ENCODE assay signal across 20 mouse cellular contexts in genomic region chr11:76879816-76880215, GRCm38 (mm10). TPM values are rescaled to one million over a fixed set of nuclear protein-coding genes. Genes with fewer than 3 reads are reported as not detected.
DNase-seq lines count a peak whose midpoint lies in the region; ATAC-seq and TF ChIP-seq lines count a peak whose summit lies in the region.
"Had no signal": no experiment of that assay in that cellular context is flagged by ENCODE, and none has a peak within 500 bp of the region (broad histone marks: within the 10 kb centered on the region; RNA-seq: fewer than 3 reads in every experiment).

No protein-coding gene starts in this region.

- DNase-seq in lung, postnatal 0 days (ENCODE audit: low spot score), result peak; percentile 71
- no peak for DNase-seq in lung, adult 2 months
- DNase-seq in adipocyte (ENCODE audit: low spot score), result peak; percentile 22
- peak; percentile 61 for DNase-seq in thymus, postnatal 4 days
- no peak for DNase-seq in hindbrain, postnatal 0 days (ENCODE audit: low spot score)
- DNase-seq: adrenal gland, postnatal 36 days; B cell, adult 2 months; cerebellum, postnatal 25 days; liver, embryonic 13.5 days had no signal

- peak; percentile 25; the same call in 1 of the 2 replicates for ATAC-seq in lung, postnatal 0 days
- ATAC-seq in neutrophil, adult 5-6 weeks (ENCODE audit: extremely low read depth, insufficient number of reproducible peaks, low FRiP score, poor library complexity, severe bottlenecking), result peak; percentile 27; the same call in 1 of the 2 replicates
- ATAC-seq in hindbrain, postnatal 0 days, result no peak
- ATAC-seq in megakaryocyte-erythroid progenitor cell, adult 5-6 weeks (replicated peaks; ENCODE audit: low FRiP score, low TSS enrichment, poor library complexity, severe bottlenecking), result no peak

- no peaks in the 10 kb centered on the region for H3K27me3 ChIP-seq in lung, postnatal 0 days (replicated peaks; ENCODE audit: insufficient read depth, low read length)
- no peaks in the 10 kb centered on the region for H3K27me3 ChIP-seq in hindbrain, postnatal 0 days (ENCODE audit: insufficient read depth, low read length)
- H3K27me3 ChIP-seq: heart, embryonic 13.5 days; kidney, embryonic 15.5 days; liver, embryonic 13.5 days had no signal

- H3K9ac ChIP-seq in lung, postnatal 0 days (replicated peaks; ENCODE audit: low read depth), result no peak overlapping the region
- no peak overlapping the region for H3K9ac ChIP-seq in hindbrain, postnatal 0 days (replicated peaks; ENCODE audit: low read length)
- H3K9ac ChIP-seq: heart, embryonic 13.5 days; kidney, embryonic 15.5 days; liver, embryonic 13.5 days had no signal

- TF ChIP-seq CTCF in lung, postnatal 0 days (IDR thresholded peaks at IDR 0.05), result no peak
- no peak for TF ChIP-seq CTCF in lung, adult 2 months (IDR thresholded peaks at IDR 0.05; ENCODE audit: insufficient read depth, low read length)
- no peak for TF ChIP-seq CTCF in hindbrain, postnatal 0 days (IDR thresholded peaks at IDR 0.05; ENCODE audit: low read depth)

- no peaks in the 10 kb centered on the region for H3K36me3 ChIP-seq in lung, postnatal 0 days (ENCODE audit: insufficient read depth, low read length)
- no peaks in the 10 kb centered on the region for H3K36me3 ChIP-seq in hindbrain, postnatal 0 days (ENCODE audit: insufficient read depth, low read length)
- H3K36me3 ChIP-seq: embryonic facial prominence, embryonic 10.5 days; heart, embryonic 13.5 days; kidney, embryonic 15.5 days; limb, embryonic 10.5 days; liver, embryonic 13.5 days had no signal

- no peaks in the 10 kb centered on the region for H3K4me1 ChIP-seq in lung, postnatal 0 days (ENCODE audit: insufficient read depth, low read depth, low read length)
- peaks cover 6% of the 10 kb centered on the region for H3K4me1 ChIP-seq in lung, adult 2 months (ENCODE audit: control insufficient read depth, insufficient read depth, low read length)
- no peaks in the 10 kb centered on the region for H3K4me1 ChIP-seq in hindbrain, postnatal 0 days (ENCODE audit: insufficient read depth, low read length)
- H3K4me1 ChIP-seq: heart, embryonic 13.5 days; limb, embryonic 10.5 days; liver, embryonic 13.5 days had no signal

- H3K4me2 ChIP-seq in lung, postnatal 0 days (replicated peaks; ENCODE audit: low read depth, low read length), result no peak overlapping the region
- H3K4me2 ChIP-seq in hindbrain, postnatal 0 days (ENCODE audit: low read depth, low read length), result no peak overlapping the region
- H3K4me2 ChIP-seq: heart, embryonic 13.5 days; kidney, embryonic 15.5 days; liver, embryonic 13.5 days had no signal

- H3K4me3 ChIP-seq in lung, postnatal 0 days (ENCODE audit: low read depth, low read length), result no peak overlapping the region
- no peak overlapping the region for H3K4me3 ChIP-seq in lung, adult 2 months (replicated peaks; ENCODE audit: extremely low read depth, low read depth, low read length)
- no peak overlapping the region for H3K4me3 ChIP-seq in hindbrain, postnatal 0 days (ENCODE audit: low read length)
- H3K4me3 ChIP-seq: embryonic facial prominence, embryonic 10.5 days; erythroblast, embryonic 14.5 days; heart, embryonic 13.5 days; kidney, embryonic 15.5 days; limb, embryonic 10.5 days; liver, embryonic 13.5 days had no signal

- no peak overlapping the region for H3K27ac ChIP-seq in lung, postnatal 0 days (ENCODE audit: low read length)
- no peak overlapping the region for H3K27ac ChIP-seq in hindbrain, postnatal 0 days
- H3K27ac ChIP-seq: embryonic facial prominence, embryonic 10.5 days; heart, embryonic 13.5 days; kidney, embryonic 15.5 days; limb, embryonic 10.5 days; liver, embryonic 13.5 days had no signal

- no peaks in the 10 kb centered on the region for H3K9me3 ChIP-seq in lung, postnatal 0 days (ENCODE audit: low read length)
- no peaks in the 10 kb centered on the region for H3K9me3 ChIP-seq in hindbrain, postnatal 0 days (ENCODE audit: low read length)
- H3K9me3 ChIP-seq: embryonic facial prominence, embryonic 10.5 days; heart, embryonic 13.5 days; kidney, embryonic 15.5 days; limb, embryonic 10.5 days; liver, embryonic 13.5 days had no signal

- 73% methylated on average over 5 of the region's 5 CpGs for WGBS in lung, postnatal 0 days
- 73% methylated on average over 5 of the region's 5 CpGs for WGBS in lung, adult 2 months
- WGBS in hindbrain, postnatal 0 days, result 81% methylated on average over 5 of the region's 5 CpGs

- TF ChIP-seq EP300 in lung, postnatal 0 days (IDR thresholded peaks at IDR 0.05), result 0 out of 2 replicates have a peak, but pooled peaks have one; percentile 12

- no peak for TF ChIP-seq POLR2A in lung, adult 2 months (IDR thresholded peaks at IDR 0.05; ENCODE audit: borderline replicate concordance, extremely low read depth, low read depth, low read length)

RNA-seq across cellular contexts. Expression of gene Tmigd1, which starts 22.1 kb away (rescaled TPM):
- 0.29 and 0.44 TPM in 2 replicates for polyA plus RNA-seq in lung, postnatal 0 days (2015; fragmentation: Nextera tagmentation; extraction: Ambion mirVana)
- polyA plus RNA-seq in lung, adult 2 months (2012; rRNA removed), result 0.10 and 0.39 TPM in 2 replicates
- total RNA-seq in neutrophil, adult 5-6 weeks (2017), result not detected in 2 replicates
- total RNA-seq in hindbrain, postnatal 0 days (2014; rRNA removed), result 0.26 TPM in 1 of 2 replicates, not detected in the other
- polyA plus RNA-seq in hindbrain, postnatal 0 days (2015; fragmentation: Nextera tagmentation; extraction: Ambion mirVana), result not detected in 2 replicates
- total RNA-seq in megakaryocyte-erythroid progenitor cell, adult 5-6 weeks (2014; fragmentation: Nextera tagmentation), result not detected in 2 replicates
- not detected in 2 replicates for total RNA-seq in megakaryocyte-erythroid progenitor cell, adult 5-6 weeks (2017)
- total RNA-seq: hematopoietic stem cell, adult 5-6 weeks; left cerebral cortex, adult 18-20 months; MEL had no signal
- polyA plus RNA-seq: embryonic facial prominence, embryonic 10.5 days; erythroblast, embryonic 14.5 days; liver, embryonic 13.5 days; neural tube, embryonic 14.5 days had no signal

RNA-seq across cellular contexts. Expression of gene Cpd, which starts 33.0 kb away (rescaled TPM):
- 15.7 and 16.7 TPM in 2 replicates for polyA plus RNA-seq in lung, postnatal 0 days (2015; fragmentation: Nextera tagmentation; extraction: Ambion mirVana)
- polyA plus RNA-seq in lung, adult 2 months (2012; rRNA removed), result 36.9 and 49.0 TPM in 2 replicates
- total RNA-seq in neutrophil, adult 5-6 weeks (2017), result 107 and 114 TPM in 2 replicates
- total RNA-seq in hindbrain, postnatal 0 days (2014; rRNA removed), result 34.7 and 41.3 TPM in 2 replicates
- polyA plus RNA-seq in hindbrain, postnatal 0 days (2015; fragmentation: Nextera tagmentation; extraction: Ambion mirVana), result 3.9 and 5.7 TPM in 2 replicates
- total RNA-seq in megakaryocyte-erythroid progenitor cell, adult 5-6 weeks (2014; fragmentation: Nextera tagmentation), result 6.8 and 12.2 TPM in 2 replicates
- 5.9 TPM in 2 replicates for total RNA-seq in megakaryocyte-erythroid progenitor cell, adult 5-6 weeks (2017)

RNA-seq across cellular contexts. Expression of gene Blmh, which starts 44.8 kb away (rescaled TPM):
- 90.2 and 98.7 TPM in 2 replicates for polyA plus RNA-seq in lung, postnatal 0 days (2015; fragmentation: Nextera tagmentation; extraction: Ambion mirVana)
- polyA plus RNA-seq in lung, adult 2 months (2012; rRNA removed), result 10.4 and 20.1 TPM in 2 replicates
- 61.8 and 71.1 TPM in 2 replicates for total RNA-seq in neutrophil, adult 5-6 weeks (2017)
- total RNA-seq in hindbrain, postnatal 0 days (2014; rRNA removed), result 56.4 and 58.8 TPM in 2 replicates
- 123 and 131 TPM in 2 replicates for polyA plus RNA-seq in hindbrain, postnatal 0 days (2015; fragmentation: Nextera tagmentation; extraction: Ambion mirVana)
- 59.7 and 60.5 TPM in 2 replicates for total RNA-seq in megakaryocyte-erythroid progenitor cell, adult 5-6 weeks (2014; fragmentation: Nextera tagmentation)
- total RNA-seq in megakaryocyte-erythroid progenitor cell, adult 5-6 weeks (2017), result 178 and 200 TPM in 2 replicates

Comparison
In these comparisons a context has a peak if more than half of its experiments do, and no peak if none do; other contexts are left out.
1. DNase-seq: peak in lung, postnatal 0 days (single experiment), adipocyte (single experiment) and thymus, postnatal 4 days (single experiment); none in lung, adult 2 months (single experiment) and hindbrain, postnatal 0 days (single experiment).
2. ATAC-seq: peak in lung, postnatal 0 days (single experiment) and neutrophil, adult 5-6 weeks (single experiment); none in hindbrain, postnatal 0 days (single experiment) and megakaryocyte-erythroid progenitor cell, adult 5-6 weeks (single experiment).